Mouse (Mus musculus): ENCODE results near the gene Calca. TPM values are rescaled to one million over a fixed set of nuclear protein-coding genes. Genes with fewer than 3 reads are reported as not detected.
"Not testable (repeated sequence)": the region's sequence is repeated elsewhere in the genome, so short reads cannot be mapped to it uniquely, and the experiment has no call there.

Gene Calca
- total and polyA plus RNA-seq, 3 experiments, result not detected

DNA sequence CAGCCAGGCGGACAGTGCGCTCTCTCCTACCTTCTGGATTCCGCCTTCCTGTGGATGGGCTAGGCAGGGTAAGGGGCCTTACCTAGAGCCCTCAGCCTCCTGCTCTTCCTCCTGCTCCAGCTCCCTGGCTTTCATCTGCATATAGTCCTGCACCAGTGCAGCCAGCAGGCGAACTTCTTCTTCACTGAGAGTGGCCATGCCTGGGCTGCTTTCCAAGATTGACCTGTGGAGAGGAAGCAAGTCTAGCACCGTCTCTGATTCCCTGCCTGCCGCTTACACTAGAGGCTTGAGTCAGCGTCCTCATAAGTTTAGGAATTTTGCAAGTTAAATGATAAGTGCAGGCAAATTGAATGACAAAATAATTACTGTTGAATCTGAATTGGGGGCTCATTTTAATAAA is 1.8 kb downstream of the Calca start:
- H3K9ac ChIP-seq (ENCODE audit: insufficient read depth, low read depth), result no peak overlapping the region
- no peak overlapping the region for H3K4me2 ChIP-seq (ENCODE audit: insufficient read depth, low read depth, poor library complexity, severe bottlenecking)
- DNase-seq (ENCODE audit: extremely low read depth), result no peak
- no peaks in the 10 kb centered on the region for H3K9me3 ChIP-seq (replicated peaks; ENCODE audit: low read length)
- H3K27me3 ChIP-seq (replicated peaks), result no peaks in the 10 kb centered on the region
- H3K36me3 ChIP-seq (replicated peaks in 1 of 2; ENCODE audit: control insufficient read depth in 1 of 2, insufficient read depth in 1 of 2, low read length in 1 of 2), result no peaks in the 10 kb centered on the region
- no peaks in the 10 kb centered on the region for H3K79me2 ChIP-seq (replicated peaks; ENCODE audit: control insufficient read depth, extremely low read depth, insufficient read depth, poor library complexity, severe bottlenecking)
- no peak for TF ChIP-seq MAX (IDR thresholded peaks at IDR 0.05; ENCODE audit: low read length)
- no peak for TF ChIP-seq JUND (conservative IDR thresholded peaks at IDR 0.05; ENCODE audit: low read depth, low read length)
- no peak for TF ChIP-seq ZNF384 (IDR thresholded peaks at IDR 0.05; ENCODE audit: low read depth, low read length)
- TF ChIP-seq USF1 (IDR thresholded peaks at IDR 0.05; ENCODE audit: low read depth, low read length), result no peak
- TF ChIP-seq SMC3 (IDR thresholded peaks at IDR 0.05; ENCODE audit: low read depth, low read length), result no peak
- TF ChIP-seq RCOR1 (conservative IDR thresholded peaks at IDR 0.05; ENCODE audit: low read depth, low read length), result no peak
- no peak for TF ChIP-seq CHD2 (IDR thresholded peaks at IDR 0.05; ENCODE audit: low read length)
- no peak for TF ChIP-seq IRF4 (IDR thresholded peaks at IDR 0.05; ENCODE audit: low read depth, low read length)
- no peak for TF ChIP-seq CHD1 (IDR thresholded peaks at IDR 0.05; ENCODE audit: low read depth, low read length)
- TF ChIP-seq MEF2A (IDR thresholded peaks at IDR 0.05; ENCODE audit: borderline replicate concordance, low read depth, low read length), result no peak
- no peak overlapping the region for H3K4me3 ChIP-seq (replicated peaks in 1 of 3; ENCODE audit: low read depth in 2 of 3, low read length in 2 of 3, poor library complexity in 1 of 3)
- H3K27ac ChIP-seq (ENCODE audit: insufficient read depth, low read depth), result no peak overlapping the region
- in situ Hi-C loops (cut with MboI; ENCODE audit: low pct_ligation_motif_present, low pct_unique_long_range_greater_than_20kb, low sequenced_read_pairs), result loop anchor here (25.0 kb wide), 2 partner anchors 372 to 572 kb away; partner anchors contain the start of gene Copb1
- dilution Hi-C loops (cut with MboI; ENCODE audit: extremely low pct_ligation_motif_present, extremely low pct_unique_long_range_greater_than_20kb, low sequenced_read_pairs), result no loop called here
- H3K4me1 ChIP-seq (ENCODE audit: control insufficient read depth in 1 of 2, insufficient read depth in 2 of 2), result peaks cover 3 to 16% of the 10 kb centered on the region in 2 experiments; a peak in 3 of 4 replicates

DNA sequence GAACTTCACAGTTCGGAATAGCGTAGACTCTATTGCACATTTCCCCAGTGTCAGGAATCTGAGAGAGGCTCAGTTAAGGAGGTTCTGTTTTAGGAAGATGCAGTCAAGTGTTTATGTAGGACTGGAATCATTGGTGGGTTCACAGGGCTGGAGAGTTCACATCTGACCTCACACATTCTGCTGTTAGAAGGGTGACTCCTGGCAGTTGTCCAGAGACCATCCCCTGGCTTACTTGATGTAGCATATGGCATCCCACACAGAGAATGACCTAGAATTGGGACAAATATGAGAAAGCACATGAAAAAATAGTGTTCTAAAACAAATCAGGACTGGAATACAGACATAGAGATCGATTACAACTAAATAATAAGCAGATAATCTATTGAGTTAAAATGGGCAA is 10.2 kb downstream of the Calca start:
- Histone ChIP-seq H3K4me1 (ENCODE audit: control insufficient read depth in 1 of 2, insufficient read depth in 2 of 2) (no peaks in the 10 kb centered on the region), H3K36me3 (replicated peaks in 1 of 2; ENCODE audit: control insufficient read depth in 1 of 2, insufficient read depth in 1 of 2, low read length in 1 of 2) (no peaks in the 10 kb centered on the region), H3K4me3 (replicated peaks in 1 of 3; ENCODE audit: low read depth in 2 of 3, low read length in 2 of 3, poor library complexity in 1 of 3) (no peak overlapping the region), H3K79me2 (replicated peaks; ENCODE audit: control insufficient read depth, extremely low read depth, insufficient read depth, poor library complexity, severe bottlenecking) (no peaks in the 10 kb centered on the region), H3K27me3 (replicated peaks) (no peaks in the 10 kb centered on the region), H3K4me2 (ENCODE audit: insufficient read depth, low read depth, poor library complexity, severe bottlenecking) (no peak overlapping the region), H3K27ac (ENCODE audit: insufficient read depth, low read depth) (no peak overlapping the region), H3K9ac (ENCODE audit: insufficient read depth, low read depth) (no peak overlapping the region), H3K9me3 (replicated peaks; ENCODE audit: low read length) (no peaks in the 10 kb centered on the region)
- in situ Hi-C loops (cut with MboI; ENCODE audit: low pct_ligation_motif_present, low pct_unique_long_range_greater_than_20kb, low sequenced_read_pairs) (loop anchor here (25.0 kb wide), 2 partner anchors 364 to 564 kb away; partner anchors contain the start of gene Copb1), dilution Hi-C loops (cut with MboI; ENCODE audit: extremely low pct_ligation_motif_present, extremely low pct_unique_long_range_greater_than_20kb, low sequenced_read_pairs) (no loop called here)
- TF ChIP-seq RCOR1 (conservative IDR thresholded peaks at IDR 0.05; ENCODE audit: low read depth, low read length), result no peak
- no peak for TF ChIP-seq JUN (IDR thresholded peaks at IDR 0.05; ENCODE audit: insufficient read depth, low read depth, low read length)
- TF ChIP-seq JUND (conservative IDR thresholded peaks at IDR 0.05; ENCODE audit: low read depth, low read length), result no peak
- no peak for DNase-seq (ENCODE audit: extremely low read depth)

DNA sequence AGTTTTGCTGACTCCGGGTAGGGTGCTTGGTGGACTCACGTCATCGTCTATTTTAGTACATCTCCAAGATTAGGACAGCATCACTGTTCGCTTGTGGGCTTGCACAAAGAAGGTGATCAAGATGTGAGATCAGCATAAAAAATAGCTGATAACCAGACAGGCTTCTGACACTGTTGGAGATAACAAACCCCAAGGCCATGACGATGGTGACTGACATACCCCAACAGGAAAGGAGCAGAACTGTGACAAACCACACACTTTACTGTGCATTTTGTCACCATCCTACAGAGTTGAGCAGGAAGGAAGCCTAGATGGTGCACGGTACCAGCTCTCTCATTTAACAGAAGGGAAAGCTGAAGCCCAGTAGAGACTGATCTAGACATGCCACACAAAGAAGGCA is 19.4 kb downstream of the Calca start:
- TF ChIP-seq POLR2A (IDR thresholded peaks at IDR 0.05; ENCODE audit: low read depth, low read length) (no peak), UBTF (IDR thresholded peaks at IDR 0.05; ENCODE audit: low read depth, low read length) (no peak), RCOR1 (conservative IDR thresholded peaks at IDR 0.05; ENCODE audit: low read depth, low read length) (no peak), GABPA (IDR thresholded peaks at IDR 0.05; ENCODE audit: insufficient replicate concordance, low read depth, low read length) (no peak), PAX5 (IDR thresholded peaks at IDR 0.05; ENCODE audit: low read length) (no peak), MYC (IDR thresholded peaks at IDR 0.05; ENCODE audit: low read depth, low read length) (no peak), JUN (IDR thresholded peaks at IDR 0.05; ENCODE audit: insufficient read depth, low read depth, low read length) (no peak), EP300 (IDR thresholded peaks at IDR 0.05; ENCODE audit: low read length) (no peak), TBP (conservative IDR thresholded peaks at IDR 0.05; ENCODE audit: low read depth, low read length) (no peak), MAFK (IDR thresholded peaks at IDR 0.05; ENCODE audit: insufficient replicate concordance, low read length) (no peak), IRF4 (IDR thresholded peaks at IDR 0.05; ENCODE audit: low read depth, low read length) (no peak), USF1 (IDR thresholded peaks at IDR 0.05; ENCODE audit: low read depth, low read length) (no peak), JUND (conservative IDR thresholded peaks at IDR 0.05; ENCODE audit: low read depth, low read length) (no peak)
- H3K36me3 ChIP-seq (replicated peaks in 1 of 2; ENCODE audit: control insufficient read depth in 1 of 2, insufficient read depth in 1 of 2, low read length in 1 of 2), result no peaks in the 10 kb centered on the region
- no peaks in the 10 kb centered on the region for H3K79me2 ChIP-seq (replicated peaks; ENCODE audit: control insufficient read depth, extremely low read depth, insufficient read depth, poor library complexity, severe bottlenecking)
- no peak overlapping the region for H3K9ac ChIP-seq (ENCODE audit: insufficient read depth, low read depth)
- peaks cover 6% of the 10 kb centered on the region for H3K9me3 ChIP-seq (replicated peaks; ENCODE audit: low read length)
- dilution Hi-C loops (cut with MboI; ENCODE audit: extremely low pct_ligation_motif_present, extremely low pct_unique_long_range_greater_than_20kb, low sequenced_read_pairs) (no loop called here), in situ Hi-C loops (cut with MboI; ENCODE audit: low pct_ligation_motif_present, low pct_unique_long_range_greater_than_20kb, low sequenced_read_pairs) (no loop called here)
- no peak for DNase-seq (ENCODE audit: extremely low read depth)
- H3K27ac ChIP-seq (ENCODE audit: insufficient read depth, low read depth), result no peak overlapping the region
- no peaks in the 10 kb centered on the region for H3K27me3 ChIP-seq (replicated peaks)
- H3K4me3 ChIP-seq (replicated peaks in 1 of 3; ENCODE audit: low read depth in 2 of 3, low read length in 2 of 3, poor library complexity in 1 of 3), result no peak overlapping the region
- H3K4me2 ChIP-seq (ENCODE audit: insufficient read depth, low read depth, poor library complexity, severe bottlenecking), result no peak overlapping the region
- no peaks in the 10 kb centered on the region for H3K4me1 ChIP-seq (ENCODE audit: control insufficient read depth in 1 of 2, insufficient read depth in 2 of 2)

DNA sequence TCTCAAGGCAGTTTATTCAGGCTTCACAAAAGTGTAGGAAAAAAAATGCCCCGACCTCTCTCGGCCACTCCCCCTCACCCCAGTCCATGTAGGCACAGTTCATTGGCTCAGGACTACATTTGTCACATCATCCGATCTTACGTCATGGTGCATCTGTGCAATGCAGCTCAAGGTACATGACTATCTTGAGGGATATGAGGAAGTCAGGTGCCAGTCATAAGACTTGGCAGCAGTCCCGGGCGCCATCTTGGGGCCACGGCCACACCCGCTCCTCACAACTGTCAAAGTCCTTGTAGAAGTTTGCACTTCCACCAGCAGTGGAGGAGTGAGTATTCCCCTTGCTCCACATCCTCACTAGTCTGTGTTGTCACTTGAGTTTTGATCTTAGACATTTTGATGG is 41.8 kb downstream of the Calca start:
- H3K36me3 ChIP-seq (replicated peaks in 1 of 2; ENCODE audit: control insufficient read depth in 1 of 2, insufficient read depth in 1 of 2, low read length in 1 of 2); dilution Hi-C loops (cut with MboI; ENCODE audit: extremely low pct_ligation_motif_present, extremely low pct_unique_long_range_greater_than_20kb, low sequenced_read_pairs); H3K9me3 ChIP-seq (replicated peaks; ENCODE audit: low read length); H3K27me3 ChIP-seq (replicated peaks); DNase-seq (ENCODE audit: extremely low read depth); H3K9ac ChIP-seq (ENCODE audit: insufficient read depth, low read depth); H3K4me1 ChIP-seq (ENCODE audit: control insufficient read depth in 1 of 2, insufficient read depth in 2 of 2); in situ Hi-C loops (cut with MboI; ENCODE audit: low pct_ligation_motif_present, low pct_unique_long_range_greater_than_20kb, low sequenced_read_pairs); H3K4me2 ChIP-seq (ENCODE audit: insufficient read depth, low read depth, poor library complexity, severe bottlenecking); H3K4me3 ChIP-seq (replicated peaks in 1 of 3; ENCODE audit: low read depth in 2 of 3, low read length in 2 of 3, poor library complexity in 1 of 3); H3K27ac ChIP-seq (ENCODE audit: insufficient read depth, low read depth); H3K79me2 ChIP-seq (replicated peaks; ENCODE audit: control insufficient read depth, extremely low read depth, insufficient read depth, poor library complexity, severe bottlenecking): not testable (repeated sequence)

All from CH12.LX (cell line).